Mouse (Mus musculus): ENCODE measurements around the gene 6030408B16Rik. TPM values are rescaled to one million over a fixed set of nuclear protein-coding genes. Genes with fewer than 3 reads are reported as not detected.

6030408B16Rik gene
- 4.5 and 4.7 TPM in 2 replicates for polyA plus RNA-seq (2016; fragmentation: Nextera tagmentation; extraction: Ambion mirVana)

- H3K4me2 ChIP-seq: peak within 1 kb of the TSS; percentile 20
- H3K36me3 ChIP-seq: peaks cover 42% of the 10 kb centered on the region
- 42% methylated on average over 18 of the region's 18 CpGs for WGBS
- H3K4me3 ChIP-seq (replicated peaks): 0 out of 2 replicates have a peak within 1 kb of the TSS, but pooled peaks have one; percentile 1
- no peaks in the 10 kb centered on the region for H3K27me3 ChIP-seq
- peak within 1 kb of the TSS; percentile 72 for H3K27ac ChIP-seq
- H3K4me1 ChIP-seq (replicated peaks): peaks cover 35% of the 10 kb centered on the region
- H3K9ac ChIP-seq (replicated peaks): peak within 1 kb of the TSS; percentile 14; the same call in 1 of the 2 replicates
- no peaks in the 10 kb centered on the region for H3K9me3 ChIP-seq
- no peak for ATAC-seq (ENCODE audit: insufficient number of reproducible peaks, insufficient read depth, low FRiP score, low TSS enrichment, low read depth)
Measured at GRCm38 (mm10) chr15:101293025-101293621, at the start of gene 6030408B16Rik. TSS of gene 6030408B16Rik (plus strand) at chr15:101293212.

- no peaks in the 10 kb centered on the region for H3K36me3 ChIP-seq
- 71% methylated on average over 3 of the region's 3 CpGs for WGBS
- no peak overlapping the region for H3K27ac ChIP-seq
- H3K9me3 ChIP-seq: no peaks in the 10 kb centered on the region
- H3K4me3 ChIP-seq (replicated peaks): no peak overlapping the region
- no peak for ATAC-seq (ENCODE audit: insufficient number of reproducible peaks, insufficient read depth, low FRiP score, low TSS enrichment, low read depth)
- peaks cover 1% of the 10 kb centered on the region; the same call in 1 of the 2 replicates for H3K27me3 ChIP-seq
- H3K4me1 ChIP-seq (replicated peaks): peaks cover 31% of the 10 kb centered on the region
- no peak overlapping the region for H3K4me2 ChIP-seq
- no peak overlapping the region for H3K9ac ChIP-seq (replicated peaks)
Measured at GRCm38 (mm10) chr15:101244012-101244411, 49.0 kb upstream of the 6030408B16Rik start.

- WGBS: under 1% methylated on average over 56 of the region's 56 CpGs
- Histone ChIP-seq H3K27me3 (no peaks in the 10 kb centered on the region), H3K9ac (replicated peaks) (peak overlapping the region; percentile 54), H3K36me3 (no peaks in the 10 kb centered on the region), H3K4me1 (replicated peaks) (peaks cover 22% of the 10 kb centered on the region; the same call in 1 of the 2 replicates), H3K4me3 (replicated peaks) (peak overlapping the region; percentile 37), H3K4me2 (peak overlapping the region; percentile 63), H3K9me3 (no peaks in the 10 kb centered on the region), H3K27ac (peak overlapping the region; percentile 95)
- ATAC-seq (ENCODE audit: insufficient number of reproducible peaks, insufficient read depth, low FRiP score, low TSS enrichment, low read depth): peak; percentile 97
Measured at GRCm38 (mm10) chr15:101246231-101247154, 46.5 kb upstream of the 6030408B16Rik start.

GRCm38 (mm10) chr15:101247155-101247498 is 45.9 kb upstream of the 6030408B16Rik start:
- Histone ChIP-seq H3K27ac (peak overlapping the region; percentile 95), H3K36me3 (no peaks in the 10 kb centered on the region), H3K9me3 (no peaks in the 10 kb centered on the region), H3K27me3 (no peaks in the 10 kb centered on the region), H3K4me1 (replicated peaks) (peaks cover 22% of the 10 kb centered on the region; the same call in 1 of the 2 replicates), H3K4me2 (peak overlapping the region; percentile 63), H3K9ac (replicated peaks) (no peak overlapping the region), H3K4me3 (replicated peaks) (peak overlapping the region; percentile 37; the same call in 1 of the 2 replicates)
- 86% methylated on average over 1 of the region's 1 CpGs for WGBS
- ATAC-seq (ENCODE audit: insufficient number of reproducible peaks, insufficient read depth, low FRiP score, low TSS enrichment, low read depth): no peak

- no peak for ATAC-seq (ENCODE audit: insufficient number of reproducible peaks, insufficient read depth, low FRiP score, low TSS enrichment, low read depth)
- H3K4me1 ChIP-seq (replicated peaks): peaks cover 18% of the 10 kb centered on the region; the same call in 1 of the 2 replicates
- no peaks in the 10 kb centered on the region for H3K27me3 ChIP-seq
- H3K27ac ChIP-seq: peak overlapping the region; percentile 51; the same call in 1 of the 2 replicates
- no peak overlapping the region for H3K4me3 ChIP-seq (replicated peaks)
- no peak overlapping the region for H3K9ac ChIP-seq (replicated peaks)
- H3K9me3 ChIP-seq: no peaks in the 10 kb centered on the region
- WGBS: 56% methylated on average over 5 of the region's 5 CpGs
- H3K36me3 ChIP-seq: no peaks in the 10 kb centered on the region
- H3K4me2 ChIP-seq: no peak overlapping the region
Measured at GRCm38 (mm10) chr15:101248029-101248710, 44.8 kb upstream of the 6030408B16Rik start.

GRCm38 (mm10) chr15:101250220-101250800 is 42.7 kb upstream of the 6030408B16Rik start:
- Histone ChIP-seq H3K4me2 (no peak overlapping the region), H3K9ac (replicated peaks) (no peak overlapping the region), H3K27me3 (peaks cover 2% of the 10 kb centered on the region; the same call in 1 of the 2 replicates), H3K9me3 (no peaks in the 10 kb centered on the region), H3K36me3 (no peaks in the 10 kb centered on the region), H3K4me1 (replicated peaks) (peaks cover 29% of the 10 kb centered on the region), H3K27ac (no peak overlapping the region), H3K4me3 (replicated peaks) (no peak overlapping the region)
- 80% methylated on average over 9 of the region's 9 CpGs for WGBS
- ATAC-seq (ENCODE audit: insufficient number of reproducible peaks, insufficient read depth, low FRiP score, low TSS enrichment, low read depth): no peak

GRCm38 (mm10) chr15:101251930-101252329 is 41.1 kb upstream of the 6030408B16Rik start:
- H3K9ac ChIP-seq (replicated peaks): no peak overlapping the region
- no peak overlapping the region for H3K4me3 ChIP-seq (replicated peaks)
- no peaks in the 10 kb centered on the region for H3K9me3 ChIP-seq
- H3K27me3 ChIP-seq: peaks cover 2% of the 10 kb centered on the region; the same call in 1 of the 2 replicates
- 85% methylated on average over 5 of the region's 5 CpGs for WGBS
- no peak overlapping the region for H3K4me2 ChIP-seq
- H3K4me1 ChIP-seq (replicated peaks): peaks cover 22% of the 10 kb centered on the region
- H3K36me3 ChIP-seq: no peaks in the 10 kb centered on the region
- ATAC-seq (ENCODE audit: insufficient number of reproducible peaks, insufficient read depth, low FRiP score, low TSS enrichment, low read depth): no peak
- H3K27ac ChIP-seq: no peak overlapping the region

- Histone ChIP-seq H3K4me3 (replicated peaks) (no peak overlapping the region), H3K27me3 (peaks cover 2% of the 10 kb centered on the region; the same call in 1 of the 2 replicates), H3K4me2 (no peak overlapping the region), H3K36me3 (no peaks in the 10 kb centered on the region), H3K9me3 (no peaks in the 10 kb centered on the region), H3K4me1 (replicated peaks) (peaks cover 18% of the 10 kb centered on the region), H3K9ac (replicated peaks) (no peak overlapping the region), H3K27ac (no peak overlapping the region)
- ATAC-seq (ENCODE audit: insufficient number of reproducible peaks, insufficient read depth, low FRiP score, low TSS enrichment, low read depth): no peak
- 83% methylated on average over 6 of the region's 6 CpGs for WGBS
Measured at GRCm38 (mm10) chr15:101252614-101253013, 40.4 kb upstream of the 6030408B16Rik start.

- Histone ChIP-seq H3K4me2 (peak overlapping the region; percentile 93), H3K36me3 (no peaks in the 10 kb centered on the region), H3K4me3 (replicated peaks) (peak overlapping the region; percentile 73), H3K27ac (peak overlapping the region; percentile 69; the same call in 1 of the 2 replicates), H3K9ac (replicated peaks) (peak overlapping the region; percentile 87; the same call in 1 of the 2 replicates), H3K4me1 (replicated peaks) (peaks cover 10% of the 10 kb centered on the region), H3K9me3 (no peaks in the 10 kb centered on the region), H3K27me3 (peaks cover 2% of the 10 kb centered on the region; the same call in 1 of the 2 replicates)
- WGBS: 29% methylated on average over 3 of the region's 3 CpGs
- peak; percentile 21; the same call in 1 of the 2 replicates for ATAC-seq (ENCODE audit: insufficient number of reproducible peaks, insufficient read depth, low FRiP score, low TSS enrichment, low read depth)
Measured at GRCm38 (mm10) chr15:101253563-101253885, 39.5 kb upstream of the 6030408B16Rik start.

- WGBS: under 1% methylated on average over 82 of the region's 82 CpGs
- H3K9ac ChIP-seq (replicated peaks): peak within 1 kb of the TSS; percentile 87
- H3K4me2 ChIP-seq: peak within 1 kb of the TSS; percentile 93
- peaks cover 10% of the 10 kb centered on the region for H3K4me1 ChIP-seq (replicated peaks)
- H3K4me3 ChIP-seq (replicated peaks): peak within 1 kb of the TSS; percentile 73
- no peaks in the 10 kb centered on the region for H3K9me3 ChIP-seq
- H3K27me3 ChIP-seq: peaks cover 2% of the 10 kb centered on the region; the same call in 1 of the 2 replicates
- H3K36me3 ChIP-seq: peaks cover 5% of the 10 kb centered on the region; the same call in 1 of the 2 replicates
- H3K27ac ChIP-seq: peak within 1 kb of the TSS; percentile 69
- ATAC-seq (ENCODE audit: insufficient number of reproducible peaks, insufficient read depth, low FRiP score, low TSS enrichment, low read depth): 0 out of 2 replicates have a peak, but pooled peaks have one; percentile 26
Measured at GRCm38 (mm10) chr15:101253886-101254795, 38.9 kb upstream of the 6030408B16Rik start, which contains the start of gene Nr4a1. TSS of gene Nr4a1 (plus strand) at chr15:101254269.

Data from limb, embryonic 12.5 days (tissue).